Mouse (Mus musculus): ENCODE measurements at regions not wholly inside any gene's neighbourhood (a gene's known extent, or its start where the extent isn't known, plus 50 kb on each side); places are given as distances from the start of the nearest gene placed in this dataset.

DNA sequence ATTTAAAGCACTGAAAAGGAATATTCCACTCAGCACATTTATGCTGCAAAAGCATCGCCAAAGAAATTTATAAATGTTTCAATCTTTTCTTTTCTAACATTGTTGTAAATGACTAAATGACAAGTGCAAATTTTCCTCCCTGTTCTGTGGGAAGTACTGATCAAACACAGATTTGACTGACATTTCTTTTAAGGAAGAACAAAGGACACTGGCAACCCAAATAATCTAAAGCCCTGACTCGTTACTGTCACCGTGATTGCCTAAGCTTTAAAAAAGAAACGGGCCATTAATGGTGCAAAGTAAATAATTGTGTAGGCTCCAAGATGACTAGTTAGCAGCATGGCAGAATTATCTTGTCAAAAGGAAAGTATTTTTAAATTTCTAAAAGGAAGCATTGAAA lies 587.4 kb downstream of the Otol1 start:
- in situ Hi-C loops (cut with MboI, MseI), result no loop called here
